ENCODE assay signal across 34 mouse cellular contexts in genomic region chr11:103210291-103210690, GRCm38 (mm10). TPM values are rescaled to one million over a fixed set of nuclear protein-coding genes. Genes with fewer than 3 reads are reported as not detected.
A peak's percentile ranks its signal among the peaks of the same experiment; 100 is the strongest.
DNase-seq lines count a peak whose midpoint lies in the region; ATAC-seq and TF ChIP-seq lines count a peak whose summit lies in the region.
"Had no signal": no experiment of that assay in that cellular context is flagged by ENCODE, and none has a peak within 500 bp of the region (broad histone marks: within the 10 kb centered on the region; RNA-seq: fewer than 3 reads in every experiment).

No protein-coding gene starts in this region.

- peak; percentile 27 for DNase-seq in lung, embryonic 14.5 days
- DNase-seq in lung, postnatal 14 days = no peak
- no peak for DNase-seq in ES-E14 (ENCODE audit: low read depth, low spot score)
- DNase-seq in R1 (ENCODE audit: low read depth, low spot score) = peak; percentile 73
- no peak for DNase-seq in stomach, postnatal 0 days (ENCODE audit: low spot score)
- no peak for DNase-seq in gastrocnemius, postnatal 36 days
- DNase-seq in embryo, embryonic 11 days = no peak
- no peak for DNase-seq in adrenal gland, adult (ENCODE audit: inconsistent age in 2 of 2, low spot score in 1 of 2)
- DNase-seq: adrenal gland, adult 2 months; adrenal gland, postnatal 14 days; B cell, adult 2 months; cerebellum, adult 11 months; cerebellum, adult 8-10 months; cerebellum, postnatal 14 days; forebrain, postnatal 0 days; gastrocnemius, postnatal 25 days; heart, postnatal 14 days had no signal

- TF ChIP-seq CTCF in lung, embryonic 14.5 days (IDR thresholded peaks at IDR 0.05; ENCODE audit: low read depth) = no peak
- TF ChIP-seq CTCF in stomach, postnatal 0 days (IDR thresholded peaks at IDR 0.05; ENCODE audit: low read depth) = no peak

- no peak overlapping the region for H3K9ac ChIP-seq in lung, embryonic 14.5 days
- H3K9ac ChIP-seq in ES-E14 (ENCODE audit: insufficient read depth, low read depth, low read length, poor library complexity, severe bottlenecking) = no peak overlapping the region
- H3K9ac ChIP-seq in stomach, postnatal 0 days (ENCODE audit: low read length) = no peak overlapping the region
- H3K9ac ChIP-seq: embryonic facial prominence, embryonic 12.5 days; embryonic facial prominence, embryonic 15.5 days; forebrain, postnatal 0 days; heart, embryonic 13.5 days; hindbrain, embryonic 12.5 days; hindbrain, embryonic 15.5 days had no signal

- H3K9me3 ChIP-seq in lung, embryonic 14.5 days (ENCODE audit: low read depth, low read length) = no peaks in the 10 kb centered on the region
- no peaks in the 10 kb centered on the region for H3K9me3 ChIP-seq in ES-E14 (ENCODE audit: control insufficient read depth, insufficient read depth, low read depth, low read length)
- no peaks in the 10 kb centered on the region for H3K9me3 ChIP-seq in stomach, postnatal 0 days (ENCODE audit: control insufficient read depth, low read length)
- H3K9me3 ChIP-seq: embryonic facial prominence, embryonic 12.5 days; embryonic facial prominence, embryonic 15.5 days; hindbrain, embryonic 12.5 days; hindbrain, embryonic 15.5 days had no signal

- intact Hi-C loops in gastrocnemius, postnatal 36 days (cut with DNase I) = no loop called here

- no peak for TF ChIP-seq EP300 in stomach, postnatal 0 days (optimal IDR thresholded peaks at IDR 0.05)

- in situ Hi-C loops in ES-E14 (cut with MboI; ENCODE audit: low sequenced_read_pairs in 2 of 2, unreplicated experiment in 2 of 2) = no loop called here

- 52% methylated on average over 8 of the region's 8 CpGs for WGBS in lung, embryonic 14.5 days
- WGBS in stomach, postnatal 0 days = 50% methylated on average over 8 of the region's 8 CpGs

- H3K27ac ChIP-seq in lung, embryonic 14.5 days (ENCODE audit: low read depth) = no peak overlapping the region
- no peak overlapping the region for H3K27ac ChIP-seq in ES-E14 (ENCODE audit: insufficient read depth, low read depth, low read length, poor library complexity, severe bottlenecking)
- no peak overlapping the region for H3K27ac ChIP-seq in stomach, postnatal 0 days (replicated peaks)
- H3K27ac ChIP-seq: embryonic facial prominence, embryonic 12.5 days; embryonic facial prominence, embryonic 15.5 days; heart, adult 2 months; heart, embryonic 10.5 days; heart, embryonic 13.5 days; hindbrain, embryonic 12.5 days; hindbrain, embryonic 15.5 days had no signal

- H3K4me1 ChIP-seq in lung, embryonic 14.5 days (ENCODE audit: insufficient read depth) = no peaks in the 10 kb centered on the region
- no peaks in the 10 kb centered on the region for H3K4me1 ChIP-seq in ES-E14 (ENCODE audit: control insufficient read depth in 2 of 2, insufficient read depth in 2 of 2, low read length in 2 of 2, poor library complexity in 1 of 2)
- no peaks in the 10 kb centered on the region for H3K4me1 ChIP-seq in stomach, postnatal 0 days (replicated peaks; ENCODE audit: control insufficient read depth, insufficient read depth)
- H3K4me1 ChIP-seq: embryonic facial prominence, embryonic 12.5 days; embryonic facial prominence, embryonic 15.5 days; heart, embryonic 10.5 days; heart, embryonic 13.5 days; hindbrain, embryonic 12.5 days; hindbrain, embryonic 15.5 days had no signal

- H3K4me3 ChIP-seq in lung, embryonic 14.5 days (ENCODE audit: low read depth, low read length) = no peak overlapping the region
- no peak overlapping the region for H3K4me3 ChIP-seq in ES-E14 (ENCODE audit: insufficient read depth in 1 of 2, low read depth in 1 of 2, low read length in 2 of 2, poor library complexity in 1 of 2, severe bottlenecking in 1 of 2)
- H3K4me3 ChIP-seq in stomach, postnatal 0 days (ENCODE audit: low read depth, low read length) = no peak overlapping the region
- H3K4me3 ChIP-seq: embryonic facial prominence, embryonic 12.5 days; embryonic facial prominence, embryonic 15.5 days; heart, adult 2 months; heart, embryonic 10.5 days; heart, embryonic 13.5 days; hindbrain, embryonic 12.5 days; hindbrain, embryonic 15.5 days had no signal

- no peak overlapping the region for H3K4me2 ChIP-seq in lung, embryonic 14.5 days
- H3K4me2 ChIP-seq in stomach, postnatal 0 days (replicated peaks; ENCODE audit: low read depth) = no peak overlapping the region
- H3K4me2 ChIP-seq: embryonic facial prominence, embryonic 12.5 days; embryonic facial prominence, embryonic 15.5 days; heart, embryonic 13.5 days; hindbrain, embryonic 12.5 days; hindbrain, embryonic 15.5 days had no signal

- H3K27me3 ChIP-seq in lung, embryonic 14.5 days (ENCODE audit: insufficient read depth, low read length) = no peaks in the 10 kb centered on the region
- H3K27me3 ChIP-seq in stomach, postnatal 0 days (ENCODE audit: control insufficient read depth, insufficient read depth, low read length) = no peaks in the 10 kb centered on the region
- H3K27me3 ChIP-seq: CH12.LX; embryonic facial prominence, embryonic 15.5 days; hindbrain, embryonic 12.5 days; hindbrain, embryonic 15.5 days had no signal

- no peaks in the 10 kb centered on the region for H3K36me3 ChIP-seq in lung, embryonic 14.5 days (ENCODE audit: insufficient read depth)
- H3K36me3 ChIP-seq in ES-E14 (ENCODE audit: control insufficient read depth, insufficient read depth, low read length, poor library complexity, severe bottlenecking) = no peaks in the 10 kb centered on the region
- H3K36me3 ChIP-seq in stomach, postnatal 0 days (ENCODE audit: control insufficient read depth, insufficient read depth, low read length) = no peaks in the 10 kb centered on the region
- H3K36me3 ChIP-seq: embryonic facial prominence, embryonic 12.5 days; embryonic facial prominence, embryonic 15.5 days; heart, embryonic 10.5 days; heart, embryonic 13.5 days; hindbrain, embryonic 12.5 days; hindbrain, embryonic 15.5 days had no signal

- no peak for ATAC-seq in lung, embryonic 14.5 days (ENCODE audit: insufficient read depth)
- ATAC-seq in stomach, postnatal 0 days (ENCODE audit: low FRiP score, low TSS enrichment) = 0 out of 2 replicates have a peak, but pooled peaks have one; percentile 10
- ATAC-seq: forebrain, embryonic 14.5 days; forebrain, postnatal 0 days; intestine, postnatal 0 days had no signal

TF ChIP-seq in ES-E14, 5 proteins besides CTCF, POLR2A, EP300 and RAD21:
- TF ChIP-seq ZC3H11A (IDR thresholded peaks at IDR 0.05; ENCODE audit: borderline replicate concordance, low read depth, low read length) (no peak), CHD2 (IDR thresholded peaks at IDR 0.05; ENCODE audit: low read depth, low read length) (no peak), ZNF384 (IDR thresholded peaks at IDR 0.05; ENCODE audit: low read depth, low read length) (no peak), HCFC1 (IDR thresholded peaks at IDR 0.05; ENCODE audit: borderline replicate concordance, insufficient read depth, low read length) (peak; percentile 47; the same call in 1 of the 2 replicates), MAFK (IDR thresholded peaks at IDR 0.05; ENCODE audit: insufficient read depth, low read depth, low read length) (no peak)

RNA-seq across cellular contexts. Expression of gene 1700023F06Rik, which starts 1.9 kb away (rescaled TPM):
- polyA plus RNA-seq in lung, embryonic 14.5 days (2014; fragmentation: Nextera tagmentation; extraction: Ambion mirVana) = 0.89 and 1.2 TPM in 2 replicates
- total RNA-seq in ES-E14 (2012; rRNA removed) = 0.26 TPM in 1 of 2 replicates, not detected in the other
- polyA plus RNA-seq in stomach, postnatal 0 days (2015; fragmentation: Nextera tagmentation; extraction: Ambion mirVana) = 1.0 and 1.7 TPM in 2 replicates
- total RNA-seq in gastrocnemius, postnatal 36 days (2021) = not detected
- total RNA-seq: CH12.LX; gastrocnemius, adult 8-10 months; gastrocnemius, postnatal 25 days; granulocyte monocyte progenitor cell, adult 5-6 weeks; heart, adult 2 months; heart, postnatal 14 days; hematopoietic stem cell, adult 5-6 weeks had no signal
- polyA plus RNA-seq: heart, embryonic 13.5 days had no signal

RNA-seq across cellular contexts. Expression of gene Spata32, which starts 7.9 kb away (rescaled TPM):
- polyA plus RNA-seq in lung, embryonic 14.5 days (2014; fragmentation: Nextera tagmentation; extraction: Ambion mirVana) = not detected in 2 replicates
- total RNA-seq in ES-E14 (2012; rRNA removed) = not detected in 2 replicates
- polyA plus RNA-seq in stomach, postnatal 0 days (2015; fragmentation: Nextera tagmentation; extraction: Ambion mirVana) = not detected in 2 replicates
- not detected for total RNA-seq in gastrocnemius, postnatal 36 days (2021)
- total RNA-seq: adrenal gland, adult 2 months; adrenal gland, postnatal 14 days; adrenal gland, postnatal 4 days; CH12.LX; gastrocnemius, adult 8-10 months; gastrocnemius, postnatal 25 days; heart, adult 2 months; heart, postnatal 14 days; hematopoietic stem cell, adult 5-6 weeks had no signal
- polyA plus RNA-seq: adrenal gland, adult 2 months; embryonic facial prominence, embryonic 12.5 days; embryonic facial prominence, embryonic 15.5 days; forebrain, embryonic 11.5 days; forebrain, embryonic 14.5 days; heart, adult 2 months; heart, embryonic 10.5 days; heart, embryonic 13.5 days; heart, embryonic 16.5 days; hindbrain, embryonic 12.5 days; intestine, embryonic 14.5 days; intestine, postnatal 0 days had no signal

RNA-seq across cellular contexts. Expression of gene Fmnl1, which starts 39.4 kb away (rescaled TPM):
- polyA plus RNA-seq in lung, embryonic 14.5 days (2014; fragmentation: Nextera tagmentation; extraction: Ambion mirVana) = 2.5 and 2.8 TPM in 2 replicates
- 0.94 and 1.9 TPM in 2 replicates for total RNA-seq in ES-E14 (2012; rRNA removed)
- 0.86 and 1.1 TPM in 2 replicates for polyA plus RNA-seq in stomach, postnatal 0 days (2015; fragmentation: Nextera tagmentation; extraction: Ambion mirVana)
- 1 to 10 TPM; 3.6 to 5.6 TPM for total RNA-seq in gastrocnemius, postnatal 36 days (2021)

RNA-seq across cellular contexts. Expression of gene Map3k14, which starts 57.0 kb away (rescaled TPM):
- polyA plus RNA-seq in lung, embryonic 14.5 days (2014; fragmentation: Nextera tagmentation; extraction: Ambion mirVana) = 3.1 and 3.9 TPM in 2 replicates
- total RNA-seq in ES-E14 (2012; rRNA removed) = 4.5 and 5.3 TPM in 2 replicates
- polyA plus RNA-seq in stomach, postnatal 0 days (2015; fragmentation: Nextera tagmentation; extraction: Ambion mirVana) = 1.6 TPM in 2 replicates
- total RNA-seq in gastrocnemius, postnatal 36 days (2021) = 1 to 10 TPM; 1.9 to 2.6 TPM

Comparison
In these comparisons a context has a peak if more than half of its experiments do, and no peak if none do; other contexts are left out.
1. DNase-seq: peak in lung, embryonic 14.5 days (single experiment) and R1 (single experiment); none in lung, postnatal 14 days (single experiment), ES-E14 (single experiment), stomach, postnatal 0 days (single experiment), gastrocnemius, postnatal 36 days (0 of 2), embryo, embryonic 11 days (single experiment) and adrenal gland, adult (0 of 2).